Mouse (Mus musculus) stomach, embryonic 15.5 days (tissue): ENCODE results near the gene Plekha6. TPM values are rescaled to one million over a fixed set of nuclear protein-coding genes. Genes with fewer than 3 reads are reported as not detected.

Source experiments
- ATAC-seq: fragments of 200-750 bp; cut with Nextera tagmentation; 2 replicates; pipeline ENCODE4 v1.8.0; 2017; ENCODE audit warnings: low read depth, moderate number of reproducible peaks, moderate TSS enrichment; ENCODE audit not compliant: insufficient read depth, low FRiP score
- H3K27ac ChIP-seq: fragments of 300-500 bp; sonication (generic); 2 replicates; pipeline ENCODE4 v1.5.1; 2015; ENCODE audit warnings: mild to moderate bottlenecking, inconsistent platforms
- H3K27me3 ChIP-seq: fragments of 300-500 bp; sonication (generic); replicated peaks from 2 replicates; pipeline ENCODE4 v1.6.1; 2015; ENCODE audit warnings: inconsistent platforms
- H3K36me3 ChIP-seq: fragments of 300-500 bp; sonication (generic); 2 replicates; pipeline ENCODE4 v1.6.1; 2015; ENCODE audit warnings: inconsistent platforms
- H3K4me1 ChIP-seq: fragments of 300-500 bp; sonication (generic); 2 replicates; pipeline ENCODE4 v1.6.1; 2015; ENCODE audit warnings: inconsistent platforms
- H3K4me2 ChIP-seq: fragments of 300-500 bp; sonication (generic); 2 replicates; pipeline ENCODE4 v1.6.1; 2015; ENCODE audit warnings: mild to moderate bottlenecking, inconsistent platforms
- H3K4me3 ChIP-seq: fragments of 300-500 bp; sonication (generic); replicated peaks from 2 replicates; pipeline ENCODE4 v1.5.1; 2015; ENCODE audit warnings: inconsistent platforms
- H3K9ac ChIP-seq: fragments of 300-500 bp; sonication (generic); 2 replicates; pipeline ENCODE4 v1.6.1; 2015; ENCODE audit warnings: inconsistent platforms
- H3K9me3 ChIP-seq: fragments of 300-500 bp; sonication (generic); 2 replicates; pipeline ENCODE4 v1.6.1; 2016; ENCODE audit warnings: inconsistent platforms
- WGBS: fragments of 180-500 bp; shearing (Covaris S2); methylation state at CpG from one replicate; pipeline ENCODE4 v1.1.7; 2015; 5-methylcytosine and 5-hydroxymethylcytosine counted together
- polyA plus RNA-seq: library from polyadenylated mRNA; unstranded; fragments of >200 nt; fragmentation: Nextera tagmentation; extraction: Ambion mirVana; gene quantifications from 2 replicates; pipeline ENCODE4 v1.2.1, GENCODE M21; 2015

Gene Plekha6
- polyA plus RNA-seq: 16.5 and 17.4 TPM in 2 replicates

GRCm38 (mm10) chr1:133163820-133164431 lies at the start of gene Plekha6:
Gene Plekha6, plus strand, starts transcription at chr1:133164210.
- Histone ChIP-seq H3K27me3 (peaks cover 22% of the 10 kb centered on the region), H3K27ac (peak within 1 kb of the TSS; percentile 86)

GRCm38 (mm10) chr1:133116108-133116507 lies 47.9 kb upstream of the Plekha6 start:
- no peak overlapping the region for H3K4me3 ChIP-seq
- no peak for ATAC-seq
- no peak overlapping the region for H3K27ac ChIP-seq
- H3K4me1 ChIP-seq: peaks cover 9% of the 10 kb centered on the region; the same call in 1 of the 2 replicates
- H3K9me3 ChIP-seq: no peaks in the 10 kb centered on the region
- H3K36me3 ChIP-seq: no peaks in the 10 kb centered on the region
- no peak overlapping the region for H3K9ac ChIP-seq
- no peak overlapping the region for H3K4me2 ChIP-seq
- 87% methylated on average over 4 of the region's 4 CpGs for WGBS
- no peaks in the 10 kb centered on the region for H3K27me3 ChIP-seq

More at GRCm38 (mm10) chr1:133163820-133164431, at the start of gene Plekha6:
- peak within 1 kb of the TSS; percentile 66 for H3K9ac ChIP-seq
- WGBS: under 1% methylated on average over 60 of the region's 68 CpGs
- H3K4me1 ChIP-seq: peaks cover 27% of the 10 kb centered on the region
- peak within 1 kb of the TSS; percentile 55 for H3K4me3 ChIP-seq
- H3K4me2 ChIP-seq: peak within 1 kb of the TSS; percentile 98
- H3K36me3 ChIP-seq: no peaks in the 10 kb centered on the region
- H3K9me3 ChIP-seq: no peaks in the 10 kb centered on the region
- ATAC-seq: peak; percentile 29

- Histone ChIP-seq H3K27me3 (no peaks in the 10 kb centered on the region), H3K4me2 (no peak overlapping the region), H3K4me1 (peaks cover 14% of the 10 kb centered on the region; the same call in 1 of the 2 replicates), H3K9ac (no peak overlapping the region), H3K27ac (no peak overlapping the region), H3K36me3 (no peaks in the 10 kb centered on the region), H3K9me3 (no peaks in the 10 kb centered on the region), H3K4me3 (no peak overlapping the region)
- WGBS: 88% methylated on average over 5 of the region's 5 CpGs
- no peak for ATAC-seq
These were observed 45.9 kb upstream of the Plekha6 start for GRCm38 (mm10) chr1:133118127-133118526.

DNA sequence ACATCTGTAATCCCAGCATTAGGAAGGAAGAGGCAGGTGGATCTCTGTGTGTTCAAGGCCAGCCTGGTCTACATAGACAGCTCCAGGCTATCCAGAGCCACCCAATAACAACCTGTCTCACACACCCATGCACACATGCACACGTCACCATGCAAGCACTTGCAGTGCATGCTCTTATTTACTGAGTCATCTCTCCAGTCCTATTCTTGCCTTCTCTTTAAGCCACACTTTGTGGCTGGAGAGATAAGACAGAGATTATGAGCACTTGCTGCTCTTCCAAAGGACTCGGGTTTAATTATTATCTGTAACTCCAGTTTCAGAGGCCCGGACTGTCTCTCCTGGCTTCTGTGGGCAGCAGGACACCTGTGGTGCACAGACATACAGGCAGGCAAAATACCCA lies 45.2 kb upstream of the Plekha6 start:
- no peak overlapping the region for H3K4me2 ChIP-seq
- peak; percentile 73 for ATAC-seq
- H3K4me3 ChIP-seq: no peak overlapping the region
- no peaks in the 10 kb centered on the region for H3K36me3 ChIP-seq
- H3K4me1 ChIP-seq: peaks cover 14% of the 10 kb centered on the region; the same call in 1 of the 2 replicates
- H3K27ac ChIP-seq: no peak overlapping the region; the same call in 1 of the 2 replicates
- no peaks in the 10 kb centered on the region for H3K27me3 ChIP-seq
- H3K9me3 ChIP-seq: no peaks in the 10 kb centered on the region
- 71% methylated on average over 3 of the region's 3 CpGs for WGBS
- H3K9ac ChIP-seq: no peak overlapping the region

- Histone ChIP-seq H3K36me3 (no peaks in the 10 kb centered on the region), H3K4me3 (no peak overlapping the region), H3K27me3 (no peaks in the 10 kb centered on the region), H3K4me2 (peak overlapping the region; percentile 6; the same call in 1 of the 2 replicates), H3K9ac (no peak overlapping the region), H3K9me3 (no peaks in the 10 kb centered on the region), H3K4me1 (peaks cover 14% of the 10 kb centered on the region; the same call in 1 of the 2 replicates), H3K27ac (peak overlapping the region; percentile 66; the same call in 1 of the 2 replicates)
- 34% methylated on average over 7 of the region's 7 CpGs for WGBS
- peak; percentile 41; the same call in 1 of the 2 replicates for ATAC-seq
These were observed 43.9 kb upstream of the Plekha6 start for GRCm38 (mm10) chr1:133119931-133120712.

GRCm38 (mm10) chr1:133121246-133121645 lies 42.8 kb upstream of the Plekha6 start:
- H3K9me3 ChIP-seq: no peaks in the 10 kb centered on the region
- no peak overlapping the region for H3K4me2 ChIP-seq
- no peaks in the 10 kb centered on the region for H3K27me3 ChIP-seq
- no peak overlapping the region for H3K9ac ChIP-seq
- 52% methylated on average over 6 of the region's 6 CpGs for WGBS
- peaks cover 14% of the 10 kb centered on the region; the same call in 1 of the 2 replicates for H3K4me1 ChIP-seq
- no peaks in the 10 kb centered on the region for H3K36me3 ChIP-seq
- H3K27ac ChIP-seq: no peak overlapping the region
- no peak overlapping the region for H3K4me3 ChIP-seq
- no peak for ATAC-seq

- ATAC-seq: no peak
- Histone ChIP-seq H3K27me3 (no peaks in the 10 kb centered on the region), H3K27ac (no peak overlapping the region), H3K4me2 (no peak overlapping the region), H3K9ac (no peak overlapping the region), H3K9me3 (no peaks in the 10 kb centered on the region), H3K4me1 (peaks cover 11% of the 10 kb centered on the region; the same call in 1 of the 2 replicates), H3K4me3 (no peak overlapping the region), H3K36me3 (no peaks in the 10 kb centered on the region)
- WGBS: 71% methylated on average over 6 of the region's 6 CpGs
These were observed 39.9 kb upstream of the Plekha6 start for GRCm38 (mm10) chr1:133124137-133124536.

- WGBS: 84% methylated on average over 9 of the region's 9 CpGs
- no peaks in the 10 kb centered on the region for H3K27me3 ChIP-seq
- H3K4me3 ChIP-seq: no peak overlapping the region
- no peak overlapping the region for H3K27ac ChIP-seq
- H3K9me3 ChIP-seq: no peaks in the 10 kb centered on the region
- H3K36me3 ChIP-seq: no peaks in the 10 kb centered on the region
- H3K4me2 ChIP-seq: no peak overlapping the region
- H3K9ac ChIP-seq: no peak overlapping the region
- peaks cover 14% of the 10 kb centered on the region; the same call in 1 of the 2 replicates for H3K4me1 ChIP-seq
- ATAC-seq: no peak
These were observed 38.2 kb upstream of the Plekha6 start for GRCm38 (mm10) chr1:133125640-133126364.

DNA sequence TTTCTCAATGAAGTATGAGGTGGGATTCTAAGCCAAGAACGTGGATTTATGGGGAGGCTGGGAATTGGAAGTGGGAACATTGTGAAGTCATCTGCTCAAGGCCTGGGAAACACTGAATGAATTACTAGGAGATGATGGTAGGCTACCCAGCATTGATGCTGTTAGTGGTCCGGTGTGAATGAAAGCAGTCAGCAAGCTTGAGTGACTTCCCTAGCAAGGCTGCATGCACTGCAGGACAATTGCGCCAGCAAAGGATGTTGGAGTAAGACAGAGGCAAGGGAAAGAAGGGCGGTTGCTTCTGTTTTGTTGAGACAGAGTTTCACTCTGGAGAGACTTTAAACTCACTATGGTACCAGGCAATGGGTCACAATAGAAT lies 37.7 kb upstream of the Plekha6 start:
- Histone ChIP-seq H3K9ac (no peak overlapping the region), H3K4me2 (no peak overlapping the region), H3K9me3 (no peaks in the 10 kb centered on the region), H3K36me3 (no peaks in the 10 kb centered on the region), H3K27ac (no peak overlapping the region), H3K27me3 (no peaks in the 10 kb centered on the region), H3K4me3 (no peak overlapping the region), H3K4me1 (peaks cover 9% of the 10 kb centered on the region; the same call in 1 of the 2 replicates)
- WGBS: 74% methylated on average over 4 of the region's 4 CpGs
- no peak for ATAC-seq

DNA sequence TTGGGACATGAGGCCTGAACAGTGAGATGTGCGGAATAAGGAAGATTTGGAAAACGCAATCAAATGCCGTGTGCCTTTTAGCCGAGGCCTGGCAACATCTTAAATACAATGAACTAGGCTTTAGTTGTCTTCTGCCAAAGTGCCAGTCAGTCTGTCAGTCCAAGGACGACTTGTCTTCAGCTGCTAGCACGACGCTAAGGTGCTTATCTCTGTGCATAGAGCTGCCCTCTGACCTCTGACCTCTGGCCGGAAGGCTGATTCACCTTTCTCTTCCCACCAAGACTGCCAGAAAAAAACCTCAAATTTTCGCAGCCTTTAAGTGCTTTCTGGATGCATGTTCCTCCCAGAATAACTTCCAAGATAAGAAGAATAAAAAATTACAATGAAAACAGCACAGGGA lies 36.7 kb upstream of the Plekha6 start:
- H3K9ac ChIP-seq: no peak overlapping the region
- no peaks in the 10 kb centered on the region for H3K9me3 ChIP-seq
- no peaks in the 10 kb centered on the region for H3K36me3 ChIP-seq
- H3K4me2 ChIP-seq: no peak overlapping the region
- no peak overlapping the region for H3K27ac ChIP-seq
- peaks cover 7% of the 10 kb centered on the region; the same call in 1 of the 2 replicates for H3K4me1 ChIP-seq
- ATAC-seq: no peak
- H3K27me3 ChIP-seq: no peaks in the 10 kb centered on the region
- 56% methylated on average over 9 of the region's 9 CpGs for WGBS
- no peak overlapping the region for H3K4me3 ChIP-seq

- no peak for ATAC-seq
- Histone ChIP-seq H3K4me2 (peak overlapping the region; percentile 91; the same call in 1 of the 2 replicates), H3K9ac (no peak overlapping the region), H3K9me3 (no peaks in the 10 kb centered on the region), H3K27ac (peak overlapping the region; percentile 97), H3K4me3 (0 out of 2 replicates have a peak overlapping the region, but pooled peaks have one; percentile 0), H3K27me3 (no peaks in the 10 kb centered on the region), H3K4me1 (peaks cover 7% of the 10 kb centered on the region; the same call in 1 of the 2 replicates), H3K36me3 (no peaks in the 10 kb centered on the region)
- WGBS: 41% methylated on average over 16 of the region's 16 CpGs
These were observed 34.4 kb upstream of the Plekha6 start for GRCm38 (mm10) chr1:133129471-133130221.
